Mouse (Mus musculus) lung, adult 2 months (tissue): Measurements from ENCODE around the gene Itgb1.

Experiments
- CTCF ChIP-seq: fragments of 200-500 bp; IDR thresholded peaks from 2 replicates; pipeline ENCODE4 v1.5.1; 2011; ENCODE audit warnings: mild to moderate bottlenecking, low read length, control low read depth; ENCODE audit not compliant: insufficient read depth
- POLR2A ChIP-seq: fragments of 200-500 bp; IDR thresholded peaks from 2 replicates; pipeline ENCODE4 v1.6.1; 2011; ENCODE audit warnings: low read depth, mild to moderate bottlenecking, control low read depth, low read length, borderline replicate concordance; ENCODE audit errors: extremely low read depth

DNA sequence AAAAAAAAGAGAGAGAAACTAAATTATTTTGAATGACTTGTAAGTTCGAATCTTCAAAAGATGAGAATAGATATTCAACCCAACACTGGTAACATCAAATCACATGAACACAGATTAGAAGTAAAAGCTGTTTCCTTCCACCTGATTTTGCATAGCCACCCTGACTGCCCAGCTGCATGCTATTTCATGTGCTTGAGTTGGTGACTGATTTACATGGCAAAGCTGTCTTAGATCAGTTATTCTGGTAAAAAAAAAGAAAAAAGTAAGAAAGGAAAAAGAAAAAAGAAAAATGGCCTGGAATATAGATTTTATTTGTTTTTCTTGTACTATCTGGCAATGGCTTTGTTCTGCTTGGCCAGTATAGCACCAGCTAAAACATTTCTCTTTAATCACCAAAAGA is 12.5 kb upstream of the Itgb1 start:
- no peak for TF ChIP-seq CTCF
- TF ChIP-seq POLR2A, result no peak
